ENCODE assay signal across 8 mouse cellular contexts in the genomic region with DNA sequence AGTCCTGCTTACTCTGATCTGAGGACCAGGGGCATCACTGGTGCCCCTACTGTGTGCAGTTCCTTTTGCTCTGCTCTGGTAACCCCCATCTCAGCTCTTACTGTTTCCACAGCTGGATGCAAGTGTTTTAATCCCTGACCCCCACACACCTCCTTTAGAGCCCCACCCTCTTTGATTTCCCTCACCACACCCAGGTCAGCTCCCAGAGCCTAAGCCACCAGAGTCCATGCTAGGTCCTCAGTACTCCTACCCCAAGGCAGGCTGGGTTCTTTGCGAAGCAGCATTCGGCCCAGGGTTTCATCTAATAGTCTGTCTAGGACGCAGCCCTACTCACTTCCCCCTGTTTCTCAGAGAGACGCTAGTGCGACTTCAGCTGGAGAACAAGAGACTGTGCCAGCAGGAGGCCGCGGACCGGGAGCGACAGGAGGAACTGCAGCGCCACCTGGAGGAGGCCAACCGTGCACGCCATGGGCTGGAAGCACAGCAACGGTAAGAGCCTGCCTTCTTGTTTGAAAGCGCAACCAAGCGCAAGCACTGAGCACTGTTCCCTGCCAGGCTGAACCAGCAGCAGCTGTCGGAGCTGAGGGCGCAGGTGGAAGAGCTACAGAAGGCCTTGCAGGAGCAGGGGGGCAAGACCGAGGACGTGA. TPM values are rescaled to one million over a fixed set of nuclear protein-coding genes. Genes with fewer than 3 reads are reported as not detected.
A peak's percentile ranks its signal among the peaks of the same experiment; 100 is the strongest.
DNase-seq lines count a peak whose midpoint lies in the region; ATAC-seq and TF ChIP-seq lines count a peak whose summit lies in the region.

No protein-coding gene starts in this region.

- H3K27ac ChIP-seq in forebrain, postnatal 0 days (ENCODE audit: low read depth, low read length) = no peak overlapping the region

- ATAC-seq in forebrain, postnatal 0 days = peak; percentile 88

- no peaks in the 10 kb centered on the region for H3K27me3 ChIP-seq in forebrain, postnatal 0 days (ENCODE audit: insufficient read depth, low read length)

- peak; percentile 93 for TF ChIP-seq CTCF in forebrain, postnatal 0 days (IDR thresholded peaks at IDR 0.05; ENCODE audit: low read depth)

- H3K4me2 ChIP-seq in forebrain, postnatal 0 days (ENCODE audit: low read depth) = no peak overlapping the region

- no peak overlapping the region for H3K4me3 ChIP-seq in forebrain, postnatal 0 days (ENCODE audit: low read depth, low read length)

- H3K9ac ChIP-seq in forebrain, postnatal 0 days = peak overlapping the region; percentile 25; the same call in 1 of the 2 replicates

- no peaks in the 10 kb centered on the region for H3K4me1 ChIP-seq in forebrain, postnatal 0 days (ENCODE audit: insufficient read depth)

- WGBS in forebrain, postnatal 0 days = 3% methylated on average over 19 of the region's 19 CpGs

- H3K9me3 ChIP-seq in forebrain, postnatal 0 days (ENCODE audit: low read length) = no peaks in the 10 kb centered on the region

- peaks cover 14% of the 10 kb centered on the region for H3K36me3 ChIP-seq in forebrain, postnatal 0 days (ENCODE audit: insufficient read depth)

- peak; percentile 89 for DNase-seq in MEL-GATA-1-ER (ENCODE audit: extremely low read depth, low read depth)
- DNase-seq in cerebellum, adult 18-20 months = peak; percentile 96 to 97
- DNase-seq in forebrain, postnatal 0 days = peak; percentile 90
- DNase-seq in heart, postnatal 4 days = peak; percentile 94
- DNase-seq in layer of hippocampus, postnatal 10 days (ENCODE audit: low spot score in 2 of 2) = peak; percentile 93 to 94
- DNase-seq in lung, postnatal 10 days = peak; percentile 93
- DNase-seq in retina, postnatal 1 day = peak; percentile 95
- DNase-seq in thymus, postnatal 4 days = peak; percentile 99

RNA-seq across cellular contexts. Expression of a gene that starts 7.4 kb away (rescaled TPM):
- 30.3 and 32.5 TPM in 2 replicates for total RNA-seq in forebrain, postnatal 0 days (2014; rRNA removed)
- 22.6 and 28.7 TPM in 2 replicates for polyA plus RNA-seq in forebrain, postnatal 0 days (2015; fragmentation: Nextera tagmentation; extraction: Ambion mirVana)
- 1 to 10 TPM; 2.2 to 2.6 TPM for total RNA-seq in heart, postnatal 4 days (2021)
- total RNA-seq in layer of hippocampus, postnatal 10 days (2021) = 10 to 100 TPM; 14.5 to 15.1 TPM

RNA-seq across cellular contexts. Expression of a gene that starts 16.6 kb away (rescaled TPM):
- not detected in 2 replicates for total RNA-seq in forebrain, postnatal 0 days (2014; rRNA removed)
- polyA plus RNA-seq in forebrain, postnatal 0 days (2015; fragmentation: Nextera tagmentation; extraction: Ambion mirVana) = 0.11 and 0.15 TPM in 2 replicates
- not detected for total RNA-seq in heart, postnatal 4 days (2021)
- not detected for total RNA-seq in layer of hippocampus, postnatal 10 days (2021)

RNA-seq across cellular contexts. Expression of a gene that starts 19.3 kb away (rescaled TPM):
- total RNA-seq in forebrain, postnatal 0 days (2014; rRNA removed) = 21.9 and 22.2 TPM in 2 replicates
- 10.1 and 15.9 TPM in 2 replicates for polyA plus RNA-seq in forebrain, postnatal 0 days (2015; fragmentation: Nextera tagmentation; extraction: Ambion mirVana)
- total RNA-seq in heart, postnatal 4 days (2021) = 10 to 100 TPM; 12.3 to 12.4 TPM
- total RNA-seq in layer of hippocampus, postnatal 10 days (2021) = 10 to 100 TPM; 33.7 to 34.2 TPM

RNA-seq across cellular contexts. Expression of a gene that starts 27.3 kb away (rescaled TPM):
- 136 and 160 TPM in 2 replicates for total RNA-seq in forebrain, postnatal 0 days (2014; rRNA removed)
- polyA plus RNA-seq in forebrain, postnatal 0 days (2015; fragmentation: Nextera tagmentation; extraction: Ambion mirVana) = 153 and 180 TPM in 2 replicates
- 10 to 100 TPM; 82.3 to 85.2 TPM for total RNA-seq in heart, postnatal 4 days (2021)
- total RNA-seq in layer of hippocampus, postnatal 10 days (2021) = 100 to 1,000 TPM; 110 to 119 TPM

RNA-seq across cellular contexts. Expression of a gene that starts 28.2 kb away (rescaled TPM):
- 39.8 and 42.7 TPM in 2 replicates for total RNA-seq in forebrain, postnatal 0 days (2014; rRNA removed)
- polyA plus RNA-seq in forebrain, postnatal 0 days (2015; fragmentation: Nextera tagmentation; extraction: Ambion mirVana) = 52.2 and 56.3 TPM in 2 replicates
- 10 to 100 TPM; 61.8 to 69.1 TPM for total RNA-seq in heart, postnatal 4 days (2021)
- total RNA-seq in layer of hippocampus, postnatal 10 days (2021) = 10 to 100 TPM; 36.8 to 44.3 TPM
